Mouse (Mus musculus) midbrain, embryonic 16.5 days (tissue): Measurements from ENCODE around the gene Lmntd1. TPM values are rescaled to one million over a fixed set of nuclear protein-coding genes. Genes with fewer than 3 reads are reported as not detected.

Source experiments
- ATAC-seq: fragments of 200-750 bp; cut with Nextera tagmentation; 2 replicates; pipeline ENCODE4 v1.8.0; 2017; ENCODE audit warnings: moderate TSS enrichment
- H3K27ac ChIP-seq: fragments of 300-500 bp; sonication (generic); 2 replicates; pipeline ENCODE4 v1.5.1; 2014; ENCODE audit warnings: mild to moderate bottlenecking, low read length, mixed read lengths
- H3K27me3 ChIP-seq: fragments of 300-500 bp; sonication (generic); 2 replicates; pipeline ENCODE4 v1.6.1; 2014; ENCODE audit warnings: low read depth, low read length, mixed read lengths; ENCODE audit not compliant: control insufficient read depth, insufficient read depth
- H3K36me3 ChIP-seq: fragments of 300-500 bp; sonication (generic); 2 replicates; pipeline ENCODE4 v1.6.1; 2014; ENCODE audit warnings: mild to moderate bottlenecking, low read length, moderate library complexity, mixed read lengths; ENCODE audit not compliant: control insufficient read depth, insufficient read depth
- H3K4me1 ChIP-seq: fragments of 300-500 bp; sonication (generic); 2 replicates; pipeline ENCODE4 v1.6.1; 2014; ENCODE audit warnings: mild to moderate bottlenecking, low read length, mixed read lengths; ENCODE audit not compliant: control insufficient read depth, insufficient read depth
- H3K4me2 ChIP-seq: fragments of 300-500 bp; sonication (generic); 2 replicates; pipeline ENCODE4 v1.6.1; 2014; ENCODE audit warnings: mild to moderate bottlenecking, low read length, mixed read lengths
- H3K4me3 ChIP-seq: fragments of 300-500 bp; sonication (generic); 2 replicates; pipeline ENCODE4 v1.5.1; 2014; ENCODE audit warnings: low read depth, mild to moderate bottlenecking, low read length, moderate library complexity, mixed read lengths
- H3K9ac ChIP-seq: fragments of 300-500 bp; sonication (generic); 2 replicates; pipeline ENCODE4 v1.6.1; 2014; ENCODE audit warnings: low read depth, low read length, mixed read lengths
- H3K9me3 ChIP-seq: fragments of 300-500 bp; sonication (generic); replicated peaks from 2 replicates; pipeline ENCODE4 v1.6.1; 2014; ENCODE audit warnings: mild to moderate bottlenecking, low read length, mixed read lengths; ENCODE audit not compliant: control insufficient read depth, poor library complexity, severe bottlenecking
- WGBS: fragments of 180-500 bp; shearing (Covaris S2); extraction: QIAGEN DNeasy Blood & Tissue Kit; methylation state at CpG from one replicate; pipeline ENCODE4 v1.1.7; 2014; 5-methylcytosine and 5-hydroxymethylcytosine counted together
- polyA plus RNA-seq: library from polyadenylated mRNA; unstranded; fragments of >200 nt; fragmentation: Nextera tagmentation; extraction: Ambion mirVana; gene quantifications from 2 replicates; pipeline ENCODE4 v1.2.1, GENCODE M21; 2015

Gene Lmntd1
- polyA plus RNA-seq: 1.3 and 1.5 TPM in 2 replicates

- Histone ChIP-seq H3K27me3 (no peaks in the 10 kb centered on the region), H3K4me3 (no peak within 1 kb of the TSS), H3K4me2 (no peak within 1 kb of the TSS), H3K9ac (no peak within 1 kb of the TSS), H3K9me3 (no peaks in the 10 kb centered on the region), H3K27ac (no peak within 1 kb of the TSS), H3K4me1 (no peaks in the 10 kb centered on the region), H3K36me3 (no peaks in the 10 kb centered on the region)
- ATAC-seq: no peak
- WGBS: 91% methylated on average over 7 of the region's 7 CpGs
These were observed at the start of gene Lmntd1 for GRCm38 (mm10) chr6:145614219-145614618. Gene Lmntd1 (minus strand): TSS chr6:145614319.

DNA sequence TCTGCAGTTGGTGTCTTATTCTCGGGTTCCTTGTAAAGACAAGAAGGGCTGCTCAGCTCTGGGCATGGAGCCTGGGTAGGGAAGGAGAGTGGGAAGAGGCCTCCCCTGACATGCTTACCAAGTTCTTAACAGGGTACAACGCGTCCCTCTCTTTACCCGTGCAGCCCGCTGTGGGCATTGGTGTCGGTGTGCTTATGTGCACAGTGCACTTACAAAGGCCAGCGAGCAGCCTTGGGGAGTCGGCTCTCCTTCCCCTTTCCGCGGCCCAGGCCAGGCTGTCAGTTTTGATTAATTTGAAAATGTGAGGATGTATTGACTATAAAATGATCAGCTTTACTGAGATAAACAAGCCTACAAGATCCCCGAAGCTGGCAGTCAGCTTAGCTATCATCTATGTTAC lies 46.8 kb upstream of the Lmntd1 start:
- Histone ChIP-seq H3K27ac (no peak overlapping the region), H3K36me3 (no peaks in the 10 kb centered on the region), H3K27me3 (no peaks in the 10 kb centered on the region), H3K9ac (no peak overlapping the region), H3K4me2 (no peak overlapping the region), H3K4me3 (no peak overlapping the region), H3K9me3 (no peaks in the 10 kb centered on the region), H3K4me1 (no peaks in the 10 kb centered on the region)
- WGBS: 83% methylated on average over 11 of the region's 11 CpGs
- ATAC-seq: no peak

- ATAC-seq: no peak
- no peaks in the 10 kb centered on the region for H3K9me3 ChIP-seq
These were observed 45.0 kb upstream of the Lmntd1 start for GRCm38 (mm10) chr6:145659116-145659515.

DNA sequence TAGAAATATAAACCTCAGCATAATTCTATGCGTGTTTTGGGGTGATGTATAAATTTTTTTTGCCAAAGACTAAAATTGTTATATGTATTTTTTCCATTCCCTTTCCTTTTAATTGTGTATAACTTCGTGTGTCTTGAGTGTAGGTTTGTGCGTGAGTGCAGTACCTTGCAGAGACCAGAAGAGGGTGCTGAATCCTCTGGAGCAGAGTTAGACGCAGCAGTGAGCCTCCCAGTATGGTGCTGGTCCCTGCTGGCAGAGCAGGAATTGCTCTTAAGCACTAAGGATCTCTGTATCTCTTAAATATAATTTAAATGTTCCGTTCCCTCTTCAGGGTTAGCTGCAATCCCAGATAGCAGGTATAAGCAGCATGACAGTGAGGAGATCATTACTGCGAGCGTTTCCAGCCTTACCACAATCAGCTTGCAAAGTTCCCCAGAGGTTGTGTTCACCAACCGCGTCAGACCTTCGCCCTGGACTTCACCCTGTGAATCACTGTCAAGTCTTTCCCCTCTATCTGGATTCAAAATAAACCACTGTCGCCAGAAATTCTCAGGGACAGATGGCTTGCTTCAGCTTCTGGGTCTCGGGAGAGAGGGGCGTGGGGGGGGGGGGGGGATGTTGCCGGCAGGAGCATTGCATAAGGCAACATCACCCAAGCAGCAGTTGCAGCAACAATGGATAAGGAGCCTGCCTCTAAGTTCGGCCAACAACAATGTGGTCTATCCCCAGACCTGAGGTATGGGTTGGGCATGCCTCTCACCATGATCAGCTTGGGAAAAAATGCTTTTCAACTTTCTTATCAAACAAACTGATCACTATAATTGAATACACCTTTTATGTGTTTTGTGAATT lies 42.8 kb upstream of the Lmntd1 start:
- Histone ChIP-seq H3K27ac (no peak overlapping the region), H3K9ac (no peak overlapping the region), H3K36me3 (no peaks in the 10 kb centered on the region), H3K4me3 (no peak overlapping the region), H3K9me3 (no peaks in the 10 kb centered on the region), H3K4me1 (no peaks in the 10 kb centered on the region), H3K4me2 (no peak overlapping the region), H3K27me3 (no peaks in the 10 kb centered on the region)
- 74% methylated on average over 15 of the region's 15 CpGs for WGBS
- no peak for ATAC-seq

More at GRCm38 (mm10) chr6:145659116-145659515, 45.0 kb upstream of the Lmntd1 start:
- WGBS: 76% methylated on average over 6 of the region's 6 CpGs
- no peaks in the 10 kb centered on the region for H3K36me3 ChIP-seq
- no peaks in the 10 kb centered on the region for H3K27me3 ChIP-seq
- no peak overlapping the region for H3K27ac ChIP-seq
- H3K4me2 ChIP-seq: no peak overlapping the region
- H3K4me3 ChIP-seq: no peak overlapping the region
- no peak overlapping the region for H3K9ac ChIP-seq
- H3K4me1 ChIP-seq: no peaks in the 10 kb centered on the region

- WGBS: 100% methylated on average over 1 of the region's 1 CpGs
- no peak overlapping the region for H3K9ac ChIP-seq
- H3K9me3 ChIP-seq: no peaks in the 10 kb centered on the region
- no peaks in the 10 kb centered on the region for H3K4me1 ChIP-seq
- H3K27ac ChIP-seq: no peak overlapping the region
- H3K4me3 ChIP-seq: no peak overlapping the region
- ATAC-seq: no peak
- no peak overlapping the region for H3K4me2 ChIP-seq
- H3K36me3 ChIP-seq: no peaks in the 10 kb centered on the region
- no peaks in the 10 kb centered on the region for H3K27me3 ChIP-seq
These were observed 41.6 kb upstream of the Lmntd1 start for GRCm38 (mm10) chr6:145655678-145656077.

GRCm38 (mm10) chr6:145654062-145654836 lies 40.1 kb upstream of the Lmntd1 start:
- Histone ChIP-seq H3K9ac (no peak overlapping the region), H3K36me3 (no peaks in the 10 kb centered on the region), H3K27ac (0 out of 2 replicates have a peak overlapping the region, but pooled peaks have one; percentile 2), H3K4me1 (no peaks in the 10 kb centered on the region), H3K4me3 (no peak overlapping the region), H3K27me3 (no peaks in the 10 kb centered on the region), H3K9me3 (no peaks in the 10 kb centered on the region), H3K4me2 (no peak overlapping the region)
- 59% methylated on average over 8 of the region's 8 CpGs for WGBS
- 0 out of 2 replicates have a peak, but pooled peaks have one; percentile 28 for ATAC-seq

GRCm38 (mm10) chr6:145653626-145654025 lies 39.5 kb upstream of the Lmntd1 start:
- no peak for ATAC-seq
- no peaks in the 10 kb centered on the region for H3K9me3 ChIP-seq
- no peaks in the 10 kb centered on the region for H3K4me1 ChIP-seq
- 0 out of 2 replicates have a peak overlapping the region, but pooled peaks have one; percentile 2 for H3K27ac ChIP-seq
- no peaks in the 10 kb centered on the region for H3K36me3 ChIP-seq
- H3K4me3 ChIP-seq: no peak overlapping the region
- no peak overlapping the region for H3K9ac ChIP-seq
- H3K4me2 ChIP-seq: no peak overlapping the region
- WGBS: 61% methylated on average over 5 of the region's 5 CpGs
- H3K27me3 ChIP-seq: no peaks in the 10 kb centered on the region

- H3K4me2 ChIP-seq: no peak overlapping the region
- no peak overlapping the region for H3K27ac ChIP-seq
- no peaks in the 10 kb centered on the region for H3K36me3 ChIP-seq
- no peaks in the 10 kb centered on the region for H3K9me3 ChIP-seq
- H3K4me1 ChIP-seq: no peaks in the 10 kb centered on the region
- ATAC-seq: no peak
- H3K9ac ChIP-seq: no peak overlapping the region
- no peak overlapping the region for H3K4me3 ChIP-seq
- WGBS: 94% methylated on average over 5 of the region's 5 CpGs
- H3K27me3 ChIP-seq: no peaks in the 10 kb centered on the region
These were observed 38.9 kb upstream of the Lmntd1 start for GRCm38 (mm10) chr6:145652986-145653385.

DNA sequence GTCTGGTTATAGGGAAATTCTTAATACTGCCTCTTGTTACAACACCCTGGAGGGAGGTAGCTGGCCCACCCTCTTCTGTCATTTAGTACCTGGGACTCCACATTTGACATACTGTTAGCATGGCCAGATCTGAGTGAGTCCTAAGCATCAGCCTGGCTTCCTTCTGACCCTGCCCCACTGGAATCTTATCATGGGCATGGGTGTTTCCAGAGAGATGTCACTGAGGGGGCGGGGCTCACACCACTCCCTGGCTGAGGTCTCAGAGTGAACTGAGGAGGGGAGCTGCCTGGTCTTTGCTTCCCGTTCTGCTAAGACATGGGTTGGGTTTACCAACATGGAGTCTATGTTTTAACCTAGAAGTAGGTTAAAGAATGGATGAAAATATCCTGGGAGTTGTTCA lies 37.9 kb upstream of the Lmntd1 start:
- Histone ChIP-seq H3K4me1 (no peaks in the 10 kb centered on the region), H3K27me3 (no peaks in the 10 kb centered on the region), H3K36me3 (no peaks in the 10 kb centered on the region), H3K27ac (no peak overlapping the region), H3K9me3 (no peaks in the 10 kb centered on the region), H3K9ac (no peak overlapping the region), H3K4me2 (no peak overlapping the region), H3K4me3 (no peak overlapping the region)
- no peak for ATAC-seq
- WGBS: 72% methylated on average over 2 of the region's 2 CpGs
